Mouse (Mus musculus) embryonic facial prominence, embryonic 14.5 days (tissue): ENCODE data around the gene Spdye4b. TPM values are rescaled to one million over a fixed set of nuclear protein-coding genes. Genes with fewer than 3 reads are reported as not detected.

Experiments used
- ATAC-seq: fragments of 200-750 bp; cut with Nextera tagmentation; 2 replicates; pipeline ENCODE4 v1.8.0; 2017; ENCODE audit warnings: low read depth, moderate number of reproducible peaks, moderate TSS enrichment
- DNase-seq: peaks from one replicate; pipeline ENCODE4 v3.0.0-alpha.2; 2015; ENCODE audit warnings: low spot score
- H3K27ac ChIP-seq: fragments of 300-500 bp; sonication (generic); replicated peaks from 2 replicates; pipeline ENCODE4 v1.5.1; 2014; ENCODE audit warnings: low read depth, mild to moderate bottlenecking, low read length, moderate library complexity
- H3K27me3 ChIP-seq: fragments of 300-500 bp; sonication (generic); replicated peaks from 2 replicates; pipeline ENCODE4 v1.6.1; 2014; ENCODE audit warnings: low read length; ENCODE audit not compliant: control insufficient read depth, insufficient read depth
- H3K36me3 ChIP-seq: fragments of 300-500 bp; sonication (generic); 2 replicates; pipeline ENCODE4 v1.6.1; 2014; ENCODE audit warnings: low read length, mixed read lengths; ENCODE audit not compliant: control insufficient read depth, insufficient read depth
- H3K4me1 ChIP-seq: fragments of 300-500 bp; sonication (generic); 2 replicates; pipeline ENCODE4 v1.6.1; 2014; ENCODE audit warnings: antibody characterized with exemption, low read length; ENCODE audit not compliant: control insufficient read depth, insufficient read depth
- H3K4me2 ChIP-seq: fragments of 300-500 bp; sonication (generic); 2 replicates; pipeline ENCODE4 v1.6.1; 2014; ENCODE audit warnings: low read depth, mild to moderate bottlenecking, low read length, moderate library complexity, mixed read lengths
- H3K4me3 ChIP-seq: fragments of 300-500 bp; sonication (generic); 2 replicates; pipeline ENCODE4 v1.5.1; 2014; ENCODE audit warnings: low read depth, mild to moderate bottlenecking, low read length
- H3K9ac ChIP-seq: fragments of 300-500 bp; sonication (generic); 2 replicates; pipeline ENCODE4 v1.6.1; 2014; ENCODE audit warnings: low read depth, mild to moderate bottlenecking, low read length, moderate library complexity, mixed read lengths
- H3K9me3 ChIP-seq: fragments of 300-500 bp; sonication (generic); 2 replicates; pipeline ENCODE4 v1.6.1; 2016; ENCODE audit warnings: low read length; ENCODE audit not compliant: control insufficient read depth
- WGBS: fragments of 180-500 bp; shearing (Covaris S2); extraction: QIAGEN DNeasy Blood & Tissue Kit; methylation state at CpG from one replicate; pipeline ENCODE4 v1.1.7; 2014; 5-methylcytosine and 5-hydroxymethylcytosine counted together
- polyA plus RNA-seq: library from polyadenylated mRNA; unstranded; fragments of >200 nt; fragmentation: Nextera tagmentation; extraction: Ambion mirVana; gene quantifications from 2 replicates; pipeline ENCODE4 v1.2.1, GENCODE M21; 2014

Spdye4b gene
- polyA plus RNA-seq, 1 experiment from 2014 or later: not detected

GRCm38 (mm10) chr5:143235028-143235693 lies 54.3 kb downstream of the Spdye4b start, which contains the start of gene Zfp12:
Gene Zfp12 (plus strand): TSS chr5:143235163.
- H3K9ac ChIP-seq: peak within 1 kb of the TSS; percentile 92
- H3K9me3 ChIP-seq: no peaks in the 10 kb centered on the region
- H3K36me3 ChIP-seq: peaks cover 28% of the 10 kb centered on the region
- H3K4me2 ChIP-seq: peak within 1 kb of the TSS; percentile 82
- H3K27ac ChIP-seq: peak within 1 kb of the TSS; percentile 97
- H3K27me3 ChIP-seq: no peaks in the 10 kb centered on the region
- peak within 1 kb of the TSS; percentile 78 for H3K4me3 ChIP-seq
- DNase-seq (peak; percentile 99), ATAC-seq (peak; percentile 99)
- under 1% methylated on average over 44 of the region's 58 CpGs for WGBS
- peaks cover 11% of the 10 kb centered on the region for H3K4me1 ChIP-seq

DNA sequence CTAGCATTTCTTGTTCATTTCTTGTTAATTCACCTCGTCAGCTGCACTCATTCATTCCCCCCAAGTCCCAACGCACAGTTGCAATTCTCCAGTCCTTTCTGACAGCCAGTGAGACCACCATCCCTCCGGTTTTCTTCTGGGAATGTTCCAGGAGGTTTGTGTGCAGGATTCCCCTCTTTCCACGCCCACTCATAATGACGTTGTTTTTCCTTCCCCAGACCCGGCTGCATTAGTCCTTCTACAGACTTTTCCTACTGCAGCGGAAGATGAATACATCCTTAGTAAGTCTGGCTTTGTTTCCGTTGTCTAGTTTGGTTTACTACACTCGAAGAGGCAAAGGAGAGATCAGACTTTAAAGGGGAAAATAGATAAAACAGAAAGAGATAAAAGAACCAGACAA lies 55.2 kb downstream of the Spdye4b start:
- H3K9me3 ChIP-seq: no peaks in the 10 kb centered on the region
- peak overlapping the region; percentile 78 for H3K4me3 ChIP-seq
- peak overlapping the region; percentile 92 for H3K9ac ChIP-seq
- peaks cover 11% of the 10 kb centered on the region for H3K4me1 ChIP-seq
- H3K4me2 ChIP-seq: peak overlapping the region; percentile 82
- 39% methylated on average over 9 of the region's 9 CpGs for WGBS
- no peaks in the 10 kb centered on the region for H3K27me3 ChIP-seq
- peaks cover 37% of the 10 kb centered on the region for H3K36me3 ChIP-seq
- no peak overlapping the region for H3K27ac ChIP-seq
- no peak for DNase-seq
- ATAC-seq: no peak

- DNase-seq (no peak), ATAC-seq (no peak)
- Histone ChIP-seq H3K27me3 (no peaks in the 10 kb centered on the region), H3K36me3 (peaks cover 91% of the 10 kb centered on the region), H3K4me1 (no peaks in the 10 kb centered on the region), H3K27ac (no peak overlapping the region), H3K4me2 (no peak overlapping the region), H3K4me3 (no peak overlapping the region), H3K9ac (no peak overlapping the region), H3K9me3 (no peaks in the 10 kb centered on the region)
- WGBS: 96% methylated on average over 26 of the region's 26 CpGs
Measured at GRCm38 (mm10) chr5:143244926-143245325, 64.1 kb downstream of the Spdye4b start.

GRCm38 (mm10) chr5:143252039-143252438 lies 71.2 kb downstream of the Spdye4b start:
- H3K9me3 ChIP-seq: no peaks in the 10 kb centered on the region
- no peak overlapping the region for H3K4me3 ChIP-seq
- no peak for DNase-seq
- H3K27ac ChIP-seq: no peak overlapping the region
- H3K36me3 ChIP-seq: peaks cover 79% of the 10 kb centered on the region
- peaks cover 5% of the 10 kb centered on the region; the same call in 1 of the 2 replicates for H3K4me1 ChIP-seq
- 62% methylated on average over 6 of the region's 6 CpGs for WGBS
- no peak overlapping the region for H3K4me2 ChIP-seq
- H3K27me3 ChIP-seq: peaks cover 57% of the 10 kb centered on the region
- no peak for ATAC-seq
- no peak overlapping the region for H3K9ac ChIP-seq

DNA sequence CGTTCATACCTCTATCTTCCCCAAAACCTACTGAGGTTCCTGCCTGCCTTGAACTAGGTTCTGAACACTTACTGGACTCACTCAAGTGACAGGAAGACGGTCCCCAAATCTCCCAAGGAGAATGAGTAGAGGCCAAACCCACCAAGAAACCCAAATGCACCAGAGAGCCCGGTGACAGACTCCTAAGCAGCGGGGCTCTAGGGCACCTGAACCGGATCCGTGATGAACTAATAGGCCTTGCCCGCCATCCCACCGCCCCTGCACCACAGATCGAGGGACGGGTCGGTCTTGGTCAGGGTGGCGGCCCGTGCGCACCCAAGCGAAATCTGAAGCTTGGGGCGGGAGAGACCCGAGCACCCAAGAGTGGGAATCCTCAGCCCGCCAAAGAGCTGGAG lies 72.0 kb downstream of the Spdye4b start:
- WGBS: 34% methylated on average over 18 of the region's 18 CpGs
- Histone ChIP-seq H3K27me3 (peaks cover 64% of the 10 kb centered on the region), H3K27ac (no peak overlapping the region), H3K36me3 (peaks cover 79% of the 10 kb centered on the region), H3K9me3 (no peaks in the 10 kb centered on the region), H3K9ac (no peak overlapping the region; the same call in 1 of the 2 replicates), H3K4me3 (peak overlapping the region; percentile 42), H3K4me1 (peaks cover 5% of the 10 kb centered on the region; the same call in 1 of the 2 replicates), H3K4me2 (peak overlapping the region; percentile 79)
- DNase-seq (no peak), ATAC-seq (no peak)

- Histone ChIP-seq H3K4me1 (peaks cover 5% of the 10 kb centered on the region; the same call in 1 of the 2 replicates), H3K36me3 (peaks cover 75% of the 10 kb centered on the region), H3K27me3 (peaks cover 68% of the 10 kb centered on the region), H3K9ac (peak overlapping the region; percentile 46), H3K4me2 (peak overlapping the region; percentile 79), H3K27ac (no peak overlapping the region), H3K9me3 (no peaks in the 10 kb centered on the region), H3K4me3 (peak overlapping the region; percentile 42)
- ATAC-seq: peak; percentile 53
- 2% methylated on average over 55 of the region's 103 CpGs for WGBS
- peak; percentile 15 for DNase-seq
Measured at GRCm38 (mm10) chr5:143253186-143253880, 72.5 kb downstream of the Spdye4b start.

DNA sequence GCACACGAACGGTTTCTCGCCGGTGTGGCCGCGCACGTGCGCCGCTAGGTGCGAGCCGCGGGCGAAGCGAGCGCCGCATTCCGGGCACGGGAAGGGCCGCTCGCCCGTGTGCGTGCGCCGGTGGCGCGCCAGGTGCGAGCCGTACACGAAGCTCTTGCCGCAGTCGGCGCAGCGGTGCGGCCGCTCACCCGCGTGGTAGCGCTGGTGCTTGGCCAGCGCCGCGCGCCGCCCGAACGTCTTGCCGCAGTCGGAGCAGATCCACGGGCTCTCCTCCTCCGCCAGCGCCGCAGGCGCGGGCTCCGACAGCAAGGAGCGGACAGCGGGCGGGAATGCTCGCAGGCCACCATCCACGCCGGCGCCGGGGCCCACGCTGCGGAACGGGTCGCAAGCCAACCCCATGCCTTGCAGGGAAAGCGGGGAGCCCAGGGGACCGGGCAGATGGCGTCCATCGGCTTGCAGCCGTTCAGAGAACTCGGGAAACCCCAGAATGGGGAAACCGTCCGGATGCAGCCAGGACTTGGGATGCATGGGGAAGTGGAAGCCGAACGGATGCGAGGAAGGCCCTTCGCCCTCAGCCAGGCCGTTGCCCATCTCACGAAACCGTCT lies 73.2 kb downstream of the Spdye4b start:
- Histone ChIP-seq H3K27ac (no peak overlapping the region), H3K4me1 (peaks cover 5% of the 10 kb centered on the region; the same call in 1 of the 2 replicates), H3K36me3 (peaks cover 70% of the 10 kb centered on the region), H3K4me3 (peak overlapping the region; percentile 42), H3K27me3 (peaks cover 68% of the 10 kb centered on the region), H3K4me2 (peak overlapping the region; percentile 79), H3K9ac (peak overlapping the region; percentile 46), H3K9me3 (no peaks in the 10 kb centered on the region)
- WGBS: 4% methylated on average over 35 of the region's 81 CpGs
- DNase-seq (peak; percentile 13), ATAC-seq (peak; percentile 20; the same call in 1 of the 2 replicates)
